Mouse (Mus musculus) MEL (cell line): ENCODE results near the gene Rbm5.

Experiments used
- CHD1 ChIP-seq: IDR thresholded peaks from 2 replicates; pipeline ENCODE4 v1.6.1; 2012; ENCODE audit warnings: low read depth, mild to moderate bottlenecking, inconsistent platforms, low read length, improper control_type of control experiment
- CTCF ChIP-seq, 3 experiments: IDR thresholded peaks in 2 of 3; conservative IDR thresholded peaks in 1 of 3; 2 replicates each; pipeline ENCODE4 v1.5.1; 2011 to 2012; ENCODE audit warnings: low read length in 3 of 3, low read depth in 2 of 3, mild to moderate bottlenecking in 2 of 3, improper control_type of control experiment in 1 of 3, inconsistent platforms in 1 of 3, mixed read lengths in 1 of 3, moderate library complexity in 1 of 3; ENCODE audit not compliant: control insufficient read depth in 1 of 3, insufficient read depth in 1 of 3, poor library complexity in 1 of 3, severe bottlenecking in 1 of 3
- EP300 ChIP-seq, 2 experiments: IDR thresholded peaks; 2 replicates each; pipeline ENCODE4 v1.6.1; 2011; ENCODE audit warnings: improper control_type of control experiment in 2 of 2, low read length in 2 of 2, low read depth in 1 of 2, mild to moderate bottlenecking in 1 of 2
- GATA1 ChIP-seq: IDR thresholded peaks from 2 replicates; pipeline ENCODE4 v1.6.1; 2011; ENCODE audit warnings: low read depth, low read length, improper control_type of control experiment
- MAFK ChIP-seq: IDR thresholded peaks from 2 replicates; pipeline ENCODE4 v1.6.1; 2011; ENCODE audit warnings: low read depth, mild to moderate bottlenecking, low read length, improper control_type of control experiment, borderline replicate concordance
- POLR2A ChIP-seq, 2 experiments: IDR thresholded peaks; 2 replicates each; pipeline ENCODE4 v1.6.1; 2011 to 2012; ENCODE audit warnings: low read length in 2 of 2, mild to moderate bottlenecking in 2 of 2, control low read depth in 1 of 2, improper control_type of control experiment in 1 of 2, low read depth in 1 of 2, moderate library complexity in 1 of 2; ENCODE audit not compliant: control insufficient read depth in 1 of 2, insufficient read depth in 1 of 2, poor library complexity in 1 of 2
- POLR2AphosphoS2 ChIP-seq: IDR thresholded peaks from 2 replicates; pipeline ENCODE4 v1.6.1; 2011; ENCODE audit warnings: low read length, improper control_type of control experiment
- SIN3A ChIP-seq: IDR thresholded peaks from 2 replicates; pipeline ENCODE4 v1.6.1; 2012; ENCODE audit warnings: low read length, improper control_type of control experiment, inconsistent platforms
- ZKSCAN1 ChIP-seq: IDR thresholded peaks from 2 replicates; pipeline ENCODE4 v1.6.1; 2012; ENCODE audit warnings: low read depth, mild to moderate bottlenecking, inconsistent platforms, low read length, improper control_type of control experiment, moderate library complexity

- TF ChIP-seq CTCF (IDR thresholded peaks at IDR 0.05 in 2 of 3, conservative IDR thresholded peaks at IDR 0.05 in 1 of 3; ENCODE audit: control insufficient read depth in 1 of 3, insufficient read depth in 1 of 3, low read depth in 2 of 3, low read length in 3 of 3, poor library complexity in 1 of 3, severe bottlenecking in 1 of 3): no peak
- TF ChIP-seq POLR2A (IDR thresholded peaks at IDR 0.05; ENCODE audit: control insufficient read depth in 1 of 2, insufficient read depth in 1 of 2, low read depth in 1 of 2, low read length in 2 of 2, poor library complexity in 1 of 2): no peak
- no peak for TF ChIP-seq SIN3A
- TF ChIP-seq CHD1: no peak
- TF ChIP-seq MAFK: no peak
- TF ChIP-seq EP300 (IDR thresholded peaks at IDR 0.05; ENCODE audit: low read depth in 1 of 2, low read length in 2 of 2): no peak
- TF ChIP-seq GATA1: no peak
- TF ChIP-seq ZKSCAN1: no peak
- TF ChIP-seq POLR2AphosphoS2: no peak
Measured at GRCm38 (mm10) chr9:107715632-107716031, 55.2 kb downstream of the Rbm5 start.
